Mouse (Mus musculus): ENCODE results near the gene Vstm4. TPM values are rescaled to one million over a fixed set of nuclear protein-coding genes. Genes with fewer than 3 reads are reported as not detected.

Gene Vstm4
- total and polyA plus RNA-seq, 3 experiments = not detected

DNA sequence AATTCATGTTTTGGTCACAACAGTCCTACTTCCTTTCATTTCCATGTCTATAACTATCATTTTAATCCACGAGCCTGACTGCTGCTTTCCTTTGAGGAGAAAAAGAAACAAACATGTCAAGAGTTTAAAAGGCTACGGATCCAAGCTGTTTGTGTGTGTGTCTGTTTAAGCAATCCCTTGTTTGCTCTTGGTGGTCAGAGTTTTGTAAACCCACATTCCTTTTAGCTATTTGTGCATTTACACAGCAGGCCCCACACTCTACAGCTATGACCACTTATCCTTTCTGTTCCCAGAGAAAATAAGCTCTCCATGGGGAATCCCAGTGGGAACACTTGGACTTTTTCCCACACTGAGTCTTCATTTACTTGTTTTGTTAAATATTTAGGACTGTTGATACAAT, 58.8 kb downstream of the Vstm4 start:
- Histone ChIP-seq H3K27me3 (replicated peaks) (no peaks in the 10 kb centered on the region), H3K27ac (ENCODE audit: insufficient read depth, low read depth) (no peak overlapping the region), H3K36me3 (replicated peaks in 1 of 2; ENCODE audit: control insufficient read depth in 1 of 2, insufficient read depth in 1 of 2, low read length in 1 of 2) (no peaks in the 10 kb centered on the region), H3K9me3 (replicated peaks; ENCODE audit: low read length) (no peaks in the 10 kb centered on the region), H3K9ac (ENCODE audit: insufficient read depth, low read depth) (no peak overlapping the region), H3K4me1 (ENCODE audit: control insufficient read depth in 1 of 2, insufficient read depth in 2 of 2) (peaks cover 0 to 3% of the 10 kb centered on the region in 2 experiments; a peak in 1 of 4 replicates), H3K4me3 (replicated peaks in 1 of 3; ENCODE audit: low read depth in 2 of 3, low read length in 2 of 3, poor library complexity in 1 of 3) (no peak overlapping the region), H3K79me2 (replicated peaks; ENCODE audit: control insufficient read depth, extremely low read depth, insufficient read depth, poor library complexity, severe bottlenecking) (no peaks in the 10 kb centered on the region), H3K4me2 (ENCODE audit: insufficient read depth, low read depth, poor library complexity, severe bottlenecking) (no peak overlapping the region)
- DNase-seq (ENCODE audit: extremely low read depth) = no peak
- dilution Hi-C loops (cut with MboI; ENCODE audit: extremely low pct_ligation_motif_present, extremely low pct_unique_long_range_greater_than_20kb, low sequenced_read_pairs) = no loop called here
- no peak for TF ChIP-seq POLR2AphosphoS2 (IDR thresholded peaks at IDR 0.05; ENCODE audit: low read depth, low read length)
- no peak for TF ChIP-seq CHD1 (IDR thresholded peaks at IDR 0.05; ENCODE audit: low read depth, low read length)
- no peak for TF ChIP-seq SIN3A (IDR thresholded peaks at IDR 0.05; ENCODE audit: low read length)
- no peak for TF ChIP-seq USF2 (conservative IDR thresholded peaks at IDR 0.05; ENCODE audit: low read depth, low read length)
- TF ChIP-seq ETS1 (conservative IDR thresholded peaks at IDR 0.05; ENCODE audit: low read depth, low read length) = no peak
- TF ChIP-seq NRF1 (IDR thresholded peaks at IDR 0.05; ENCODE audit: low read depth, low read length) = no peak
- in situ Hi-C loops (cut with MboI; ENCODE audit: low pct_ligation_motif_present, low pct_unique_long_range_greater_than_20kb, low sequenced_read_pairs) = no loop called here

DNA sequence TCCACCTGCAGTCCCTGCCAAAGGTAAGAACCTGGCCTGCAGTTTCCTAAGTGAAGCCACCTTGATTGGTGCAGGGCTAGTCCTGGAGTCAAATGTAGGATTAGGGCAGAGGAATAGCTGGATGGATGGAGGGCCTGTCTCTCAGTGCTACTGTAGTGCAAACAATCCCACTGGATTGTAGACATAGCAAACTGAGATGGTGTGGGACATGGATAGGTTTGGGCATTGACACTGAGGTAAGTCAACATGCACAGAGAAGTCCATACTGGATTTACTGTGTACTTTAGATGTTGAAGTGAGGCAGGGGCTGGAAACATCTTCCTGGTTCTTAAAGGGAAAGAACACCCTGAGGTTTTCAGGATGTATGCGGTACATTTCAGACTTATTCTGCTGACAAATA, 61.4 kb downstream of the Vstm4 start:
- H3K79me2 ChIP-seq (replicated peaks; ENCODE audit: control insufficient read depth, extremely low read depth, insufficient read depth, poor library complexity, severe bottlenecking) = no peaks in the 10 kb centered on the region
- H3K9me3 ChIP-seq (replicated peaks; ENCODE audit: low read length) = no peaks in the 10 kb centered on the region
- in situ Hi-C loops (cut with MboI; ENCODE audit: low pct_ligation_motif_present, low pct_unique_long_range_greater_than_20kb, low sequenced_read_pairs) (no loop called here), dilution Hi-C loops (cut with MboI; ENCODE audit: extremely low pct_ligation_motif_present, extremely low pct_unique_long_range_greater_than_20kb, low sequenced_read_pairs) (no loop called here)
- DNase-seq (ENCODE audit: extremely low read depth) = no peak
- H3K27ac ChIP-seq (ENCODE audit: insufficient read depth, low read depth) = no peak overlapping the region
- no peak overlapping the region for H3K4me2 ChIP-seq (ENCODE audit: insufficient read depth, low read depth, poor library complexity, severe bottlenecking)
- H3K4me3 ChIP-seq (replicated peaks in 1 of 3; ENCODE audit: low read depth in 2 of 3, low read length in 2 of 3, poor library complexity in 1 of 3) = no peak overlapping the region
- no peak for TF ChIP-seq ELF1 (IDR thresholded peaks at IDR 0.05; ENCODE audit: low read depth, low read length)
- TF ChIP-seq EP300 (IDR thresholded peaks at IDR 0.05; ENCODE audit: low read length) = no peak
- no peak for TF ChIP-seq MXI1 (IDR thresholded peaks at IDR 0.05; ENCODE audit: low read depth, low read length)
- no peak for TF ChIP-seq CHD1 (IDR thresholded peaks at IDR 0.05; ENCODE audit: low read depth, low read length)
- TF ChIP-seq JUND (conservative IDR thresholded peaks at IDR 0.05; ENCODE audit: low read depth, low read length) = no peak
- no peak for TF ChIP-seq SIN3A (IDR thresholded peaks at IDR 0.05; ENCODE audit: low read length)
- TF ChIP-seq ETS1 (conservative IDR thresholded peaks at IDR 0.05; ENCODE audit: low read depth, low read length) = no peak
- TF ChIP-seq MAX (IDR thresholded peaks at IDR 0.05; ENCODE audit: low read length) = no peak
- TF ChIP-seq NRF1 (IDR thresholded peaks at IDR 0.05; ENCODE audit: low read depth, low read length) = no peak
- no peak for TF ChIP-seq JUN (IDR thresholded peaks at IDR 0.05; ENCODE audit: insufficient read depth, low read depth, low read length)
- TF ChIP-seq ZC3H11A (IDR thresholded peaks at IDR 0.05; ENCODE audit: low read depth, low read length) = no peak
- no peak for TF ChIP-seq ZMIZ1 (IDR thresholded peaks at IDR 0.05; ENCODE audit: low read depth, low read length)
- no peak for TF ChIP-seq HCFC1 (IDR thresholded peaks at IDR 0.05; ENCODE audit: low read depth, low read length)
- no peak for TF ChIP-seq UBTF (IDR thresholded peaks at IDR 0.05; ENCODE audit: low read depth, low read length)
- no peaks in the 10 kb centered on the region for H3K27me3 ChIP-seq (replicated peaks)
- H3K36me3 ChIP-seq (replicated peaks in 1 of 2; ENCODE audit: control insufficient read depth in 1 of 2, insufficient read depth in 1 of 2, low read length in 1 of 2) = no peaks in the 10 kb centered on the region
- H3K9ac ChIP-seq (ENCODE audit: insufficient read depth, low read depth) = no peak overlapping the region
- peaks cover 0 to 3% of the 10 kb centered on the region in 2 experiments; a peak in 1 of 4 replicates for H3K4me1 ChIP-seq (ENCODE audit: control insufficient read depth in 1 of 2, insufficient read depth in 2 of 2)

Measured in CH12.LX (cell line).